Mouse (Mus musculus): ENCODE measurements around the gene Pmvk. TPM values are rescaled to one million over a fixed set of nuclear protein-coding genes. Genes with fewer than 3 reads are reported as not detected.

Pmvk gene
- polyA plus RNA-seq, 2 experiments = 32.1 to 32.2 TPM

DNA sequence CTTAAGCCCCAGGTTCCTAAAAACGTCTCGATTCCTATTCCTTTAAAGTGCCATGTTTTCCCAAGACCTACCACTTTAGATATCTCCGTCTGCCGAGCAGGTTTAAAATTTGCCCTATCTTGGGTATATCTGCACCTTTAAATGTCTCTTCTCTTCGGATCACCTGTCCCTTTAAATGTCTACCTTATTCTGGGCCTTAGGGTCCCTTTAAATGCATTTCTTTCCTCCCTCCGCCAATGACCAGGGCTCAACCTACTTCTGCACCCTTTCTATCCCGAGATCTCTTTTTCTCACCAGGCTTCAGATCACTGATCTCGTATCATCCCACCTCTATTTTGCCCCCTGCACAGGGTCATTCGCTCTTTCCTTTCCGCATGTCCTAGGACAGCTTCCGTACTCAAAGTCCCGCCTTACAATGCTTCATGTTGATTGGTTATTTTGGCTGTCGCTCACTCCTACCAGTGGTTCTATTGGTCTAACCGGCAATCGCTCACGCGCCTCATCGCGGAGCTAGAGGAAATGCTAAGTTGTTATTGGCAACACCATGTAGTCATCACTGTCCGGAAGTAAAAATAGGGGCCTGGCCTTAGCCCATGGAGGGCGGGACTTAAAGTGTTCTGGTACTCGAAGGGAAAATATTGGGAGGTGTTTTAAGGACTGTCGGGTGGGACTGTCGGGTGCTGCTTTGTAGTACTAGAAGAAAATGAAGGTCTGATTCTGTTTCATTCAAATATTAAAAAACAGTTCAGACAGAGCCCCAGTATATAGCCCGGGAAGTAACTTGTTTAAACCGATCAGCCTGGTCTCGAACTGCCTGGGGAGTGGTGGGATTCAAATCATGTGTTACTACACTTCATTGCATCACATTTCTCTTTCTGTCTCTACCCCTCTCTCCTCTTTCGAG lies 42.6 kb upstream of the Pmvk start, which contains the start of gene Flad1:
TSS of gene Flad1 (minus strand) at position 381 of the 904 bp plus-strand sequence.
- Histone ChIP-seq H3K27me3 (ENCODE audit: control insufficient read depth, insufficient read depth, low read length) (no peaks in the 10 kb centered on the region), H3K9ac (replicated peaks) (peak within 1 kb of the TSS; percentile 76), H3K27ac (peak within 1 kb of the TSS; percentile 31), H3K4me2 (ENCODE audit: low read depth) (peak within 1 kb of the TSS; percentile 91), H3K9me3 (ENCODE audit: control insufficient read depth, low read length) (no peaks in the 10 kb centered on the region), H3K36me3 (replicated peaks; ENCODE audit: control insufficient read depth, insufficient read depth, low read depth) (peaks cover 28% of the 10 kb centered on the region), H3K4me3 (ENCODE audit: insufficient read depth in 1 of 2, low read depth in 2 of 2, low read length in 2 of 2) (peak within 1 kb of the TSS; percentile 78 to 94), H3K4me1 (replicated peaks; ENCODE audit: control insufficient read depth in 2 of 2, insufficient read depth in 2 of 2, low read length in 1 of 2) (peaks cover 5 to 12% of the 10 kb centered on the region in 2 experiments)
- ATAC-seq (ENCODE audit: insufficient read depth) (peak; percentile 99), DNase-seq (ENCODE audit: low read depth in 3 of 3, low spot score in 3 of 3) (peak; percentile 99 to 100 (median 99))
- 5% methylated on average over 28 of the region's 28 CpGs for WGBS (ENCODE audit: insufficient replicate concordance)
- TF ChIP-seq CTCF (IDR thresholded peaks at IDR 0.05; ENCODE audit: low read depth) (no peak), EP300 (IDR thresholded peaks at IDR 0.05; ENCODE audit: low read depth) (peak; percentile 76; the same call in 1 of the 2 replicates)

DNA sequence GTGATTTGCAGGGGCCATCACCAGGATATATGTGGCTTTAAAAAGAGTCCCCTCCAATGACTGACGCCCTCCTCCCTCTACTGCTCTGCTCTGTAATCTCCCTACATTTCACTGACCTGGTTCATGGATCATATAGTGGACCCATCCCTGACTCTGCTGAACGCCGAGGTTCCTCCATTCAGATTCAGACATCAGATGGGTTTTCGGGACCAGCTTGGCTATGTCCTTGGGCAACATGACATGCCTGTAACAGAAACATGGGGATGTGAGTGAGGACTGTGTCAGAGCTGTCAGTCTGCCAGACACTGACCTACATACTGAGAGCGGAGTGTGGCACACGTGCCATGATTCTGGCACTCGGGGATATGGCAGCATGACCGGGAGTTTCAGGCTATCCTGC lies 38.2 kb upstream of the Pmvk start:
- 92% methylated on average over 8 of the region's 8 CpGs for WGBS (ENCODE audit: insufficient replicate concordance)
- peaks cover 22 to 28% of the 10 kb centered on the region in 2 experiments for H3K4me1 ChIP-seq (replicated peaks; ENCODE audit: control insufficient read depth in 2 of 2, insufficient read depth in 2 of 2, low read length in 1 of 2)
- H3K4me2 ChIP-seq (ENCODE audit: low read depth) = peak overlapping the region; percentile 71
- no peak overlapping the region; a peak in 1 of 4 replicates for H3K4me3 ChIP-seq (ENCODE audit: insufficient read depth in 1 of 2, low read depth in 2 of 2, low read length in 2 of 2)
- no peak for TF ChIP-seq EP300 (IDR thresholded peaks at IDR 0.05; ENCODE audit: low read depth)
- no peak for TF ChIP-seq CTCF (IDR thresholded peaks at IDR 0.05; ENCODE audit: low read depth)
- no peak overlapping the region for H3K27ac ChIP-seq
- H3K27me3 ChIP-seq (ENCODE audit: control insufficient read depth, insufficient read depth, low read length) = no peaks in the 10 kb centered on the region
- H3K36me3 ChIP-seq (replicated peaks; ENCODE audit: control insufficient read depth, insufficient read depth, low read depth) = peaks cover 28% of the 10 kb centered on the region
- H3K9me3 ChIP-seq (ENCODE audit: control insufficient read depth, low read length) = no peaks in the 10 kb centered on the region
- ATAC-seq (ENCODE audit: insufficient read depth) = no peak
- no peak overlapping the region for H3K9ac ChIP-seq (replicated peaks)
- no peak for DNase-seq (ENCODE audit: low read depth in 3 of 3, low spot score in 3 of 3)

DNA sequence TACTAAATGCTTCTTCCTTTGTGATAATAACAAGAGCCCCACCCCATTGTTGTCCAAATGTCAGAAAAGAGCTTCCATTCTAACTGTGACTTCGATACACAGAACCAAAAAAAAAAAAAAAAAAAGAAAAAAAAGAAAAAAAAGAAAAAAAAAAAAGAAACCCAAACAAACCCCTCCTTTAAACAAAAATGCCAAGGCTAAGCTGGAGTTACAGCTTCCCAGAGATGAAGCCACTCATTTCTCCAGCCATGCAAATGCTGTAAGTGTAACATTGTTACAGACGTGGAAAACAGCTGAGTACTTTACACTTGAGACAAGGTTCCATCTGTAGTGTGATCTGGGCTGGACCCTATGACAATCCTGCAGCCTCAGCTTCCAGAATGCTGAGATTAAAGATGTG lies 37.2 kb upstream of the Pmvk start:
- H3K4me1 ChIP-seq (replicated peaks; ENCODE audit: control insufficient read depth in 2 of 2, insufficient read depth in 2 of 2, low read length in 1 of 2) = peaks cover 28 to 35% of the 10 kb centered on the region in 2 experiments
- no peaks in the 10 kb centered on the region for H3K27me3 ChIP-seq (ENCODE audit: control insufficient read depth, insufficient read depth, low read length)
- H3K9ac ChIP-seq (replicated peaks) = peak overlapping the region; percentile 68
- peak overlapping the region; percentile 63 for H3K27ac ChIP-seq
- DNase-seq (ENCODE audit: low read depth in 3 of 3, low spot score in 3 of 3) (no peak), ATAC-seq (ENCODE audit: insufficient read depth) (no peak)
- H3K4me3 ChIP-seq (ENCODE audit: insufficient read depth in 1 of 2, low read depth in 2 of 2, low read length in 2 of 2) = peak overlapping the region; percentile 84 to 97
- H3K9me3 ChIP-seq (ENCODE audit: control insufficient read depth, low read length) = no peaks in the 10 kb centered on the region
- 20% methylated on average over 2 of the region's 2 CpGs for WGBS (ENCODE audit: insufficient replicate concordance)
- H3K4me2 ChIP-seq (ENCODE audit: low read depth) = peak overlapping the region; percentile 71
- H3K36me3 ChIP-seq (replicated peaks; ENCODE audit: control insufficient read depth, insufficient read depth, low read depth) = peaks cover 28% of the 10 kb centered on the region
- TF ChIP-seq CTCF (IDR thresholded peaks at IDR 0.05; ENCODE audit: low read depth) (no peak), EP300 (IDR thresholded peaks at IDR 0.05; ENCODE audit: low read depth) (no peak)

DNA sequence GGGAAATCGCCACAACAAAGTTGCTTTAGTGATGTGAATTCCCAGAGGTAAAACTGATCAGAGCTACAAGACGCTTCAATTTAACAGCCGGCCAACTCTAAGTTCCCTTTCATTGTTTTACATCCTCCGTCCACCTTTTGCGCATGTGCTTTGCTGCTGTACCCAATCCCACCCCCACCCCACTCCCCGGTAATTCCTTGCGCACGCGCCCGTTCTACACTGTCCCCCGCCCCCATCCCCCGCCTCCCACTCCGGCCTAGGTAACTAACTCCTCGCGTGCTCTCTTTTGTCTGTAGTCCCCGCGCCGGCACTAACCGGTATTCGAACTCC lies 36.5 kb upstream of the Pmvk start:
- Histone ChIP-seq H3K4me1 (replicated peaks; ENCODE audit: control insufficient read depth in 2 of 2, insufficient read depth in 2 of 2, low read length in 1 of 2) (peaks cover 29 to 39% of the 10 kb centered on the region in 2 experiments), H3K4me3 (ENCODE audit: insufficient read depth in 1 of 2, low read depth in 2 of 2, low read length in 2 of 2) (peak overlapping the region; percentile 84 to 97), H3K36me3 (replicated peaks; ENCODE audit: control insufficient read depth, insufficient read depth, low read depth) (peaks cover 28% of the 10 kb centered on the region), H3K9me3 (ENCODE audit: control insufficient read depth, low read length) (no peaks in the 10 kb centered on the region), H3K9ac (replicated peaks) (peak overlapping the region; percentile 68), H3K27me3 (ENCODE audit: control insufficient read depth, insufficient read depth, low read length) (no peaks in the 10 kb centered on the region), H3K4me2 (ENCODE audit: low read depth) (peak overlapping the region; percentile 71), H3K27ac (peak overlapping the region; percentile 63)
- ATAC-seq (ENCODE audit: insufficient read depth) (peak; percentile 32), DNase-seq (ENCODE audit: low read depth in 3 of 3, low spot score in 3 of 3) (no peak)
- TF ChIP-seq EP300 (IDR thresholded peaks at IDR 0.05; ENCODE audit: low read depth) = no peak
- TF ChIP-seq CTCF (IDR thresholded peaks at IDR 0.05; ENCODE audit: low read depth) = no peak
- WGBS (ENCODE audit: insufficient replicate concordance) = under 1% methylated on average over 20 of the region's 20 CpGs

DNA sequence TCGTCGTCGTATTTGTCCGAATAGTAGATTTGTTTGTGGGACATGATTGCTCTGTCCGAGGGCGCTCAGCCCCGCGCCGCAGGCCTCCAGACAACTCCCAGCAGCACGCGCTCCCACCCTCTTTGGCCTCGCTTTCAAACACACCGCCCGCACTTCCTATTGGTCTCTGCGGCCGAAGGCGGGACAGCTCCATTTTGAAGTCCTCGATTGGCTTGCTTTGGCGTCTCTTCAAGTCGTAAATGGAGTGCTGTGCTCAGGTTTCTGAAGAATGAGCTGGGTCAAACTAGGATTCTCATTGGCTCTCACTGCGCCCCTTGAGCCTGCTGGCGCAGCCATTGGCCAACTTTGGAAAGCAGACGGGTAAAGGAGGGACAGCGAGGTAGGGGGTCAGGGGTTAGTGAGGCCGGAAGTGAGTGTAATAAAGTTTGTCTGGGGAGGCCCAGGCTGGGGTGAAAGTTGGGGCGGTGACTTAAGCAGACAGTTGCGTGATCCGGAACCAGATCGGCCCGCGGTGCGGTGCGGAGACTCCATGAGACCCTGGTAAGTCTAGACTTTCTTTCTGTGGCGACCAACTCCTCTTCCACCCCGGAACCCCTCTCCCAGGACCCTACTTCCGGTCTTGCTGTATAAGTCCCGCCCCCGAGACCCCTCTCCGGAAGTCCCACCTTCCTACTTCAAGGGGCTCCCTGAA lies 36.0 kb upstream of the Pmvk start, which contains the start of the genes Cks1b and Shc1:
TSS of gene Cks1b (minus strand) at position 214 of the 691 bp plus-strand sequence.
TSS of gene Shc1 (plus strand) at position 274 of the 691 bp plus-strand sequence.
- Histone ChIP-seq H3K9me3 (ENCODE audit: control insufficient read depth, low read length) (no peaks in the 10 kb centered on the region), H3K27ac (peak within 1 kb of the TSS; percentile 92), H3K9ac (replicated peaks) (peak within 1 kb of the TSS; percentile 91), H3K4me3 (ENCODE audit: insufficient read depth in 1 of 2, low read depth in 2 of 2, low read length in 2 of 2) (peak within 1 kb of the TSS; percentile 84 to 97), H3K4me2 (ENCODE audit: low read depth) (peak within 1 kb of the TSS; percentile 71), H3K4me1 (replicated peaks; ENCODE audit: control insufficient read depth in 2 of 2, insufficient read depth in 2 of 2, low read length in 1 of 2) (peaks cover 33 to 44% of the 10 kb centered on the region in 2 experiments), H3K36me3 (replicated peaks; ENCODE audit: control insufficient read depth, insufficient read depth, low read depth) (peaks cover 30% of the 10 kb centered on the region), H3K27me3 (ENCODE audit: control insufficient read depth, insufficient read depth, low read length) (no peaks in the 10 kb centered on the region)
- TF ChIP-seq EP300 (IDR thresholded peaks at IDR 0.05; ENCODE audit: low read depth) = peak; percentile 25; the same call in 1 of the 2 replicates
- TF ChIP-seq CTCF (IDR thresholded peaks at IDR 0.05; ENCODE audit: low read depth) = no peak
- WGBS (ENCODE audit: insufficient replicate concordance) = under 1% methylated on average over 39 of the region's 39 CpGs
- peak; percentile 98 for DNase-seq (ENCODE audit: low read depth in 3 of 3, low spot score in 3 of 3)
- peak; percentile 90 for ATAC-seq (ENCODE audit: insufficient read depth)
